Mouse (Mus musculus): Measurements from ENCODE around the gene Ppp1r12c.

- TF ChIP-seq CTCF (IDR thresholded peaks at IDR 0.05) (peak; percentile 29; the same call in 1 of the 2 replicates), EP300 (IDR thresholded peaks at IDR 0.05) (no peak)
Observed at GRCm38 (mm10) chr7:4511489-4512224, 10.2 kb upstream of the Ppp1r12c start.
